Mouse (Mus musculus): ENCODE measurements around the gene Mrgpra3. TPM values are rescaled to one million over a fixed set of nuclear protein-coding genes. Genes with fewer than 3 reads are reported as not detected.

Mrgpra3 gene
- not detected in 2 replicates for polyA plus RNA-seq (2015; fragmentation: Nextera tagmentation; extraction: Ambion mirVana)

DNA sequence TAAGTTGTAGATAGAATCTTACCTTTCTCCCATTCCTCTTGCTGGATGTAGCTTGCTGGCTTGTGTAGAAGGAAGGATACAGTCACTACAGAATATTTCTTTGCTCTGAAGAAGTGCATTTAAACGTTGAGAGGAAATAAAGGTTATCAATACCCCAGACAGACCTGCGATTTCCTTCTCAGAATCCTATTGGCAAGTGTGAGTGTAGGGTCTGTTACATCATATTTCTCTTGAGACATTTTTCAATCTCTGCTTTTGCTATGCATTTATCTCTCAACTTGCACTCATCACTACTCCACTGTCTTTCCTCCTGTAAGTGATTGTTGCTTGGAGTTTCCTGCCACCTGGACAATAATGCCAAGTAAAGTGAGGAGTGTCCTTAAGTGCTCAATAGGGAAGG, at the start of gene Mrgpra3:
Gene Mrgpra3 (minus strand): TSS at position 101 of the 400 bp plus-strand sequence.

Other genes with a start within 250 kb of the Mrgpra3 start
- not detected in 2 replicates for gene Mrgpra1, start 247.1 kb downstream of the Mrgpra3 start, polyA plus RNA-seq (2015; fragmentation: Nextera tagmentation; extraction: Ambion mirVana)
- gene Mrgpra2a, start 149.2 kb downstream of the Mrgpra3 start, polyA plus RNA-seq (2015; fragmentation: Nextera tagmentation; extraction: Ambion mirVana) = 0.30 TPM in 1 of 2 replicates, not detected in the other
- 0.13 and 0.21 TPM in 2 replicates for gene Mrgpra2b, start 72.5 kb downstream of the Mrgpra3 start, polyA plus RNA-seq (2015; fragmentation: Nextera tagmentation; extraction: Ambion mirVana)

All from urinary bladder, postnatal 0 days (tissue).